Mouse (Mus musculus): Measurements from ENCODE around the gene Oxtr. TPM values are rescaled to one million over a fixed set of nuclear protein-coding genes. Genes with fewer than 3 reads are reported as not detected.

Gene Oxtr
- polyA plus RNA-seq, 1 experiment from 2014 or later = 0.51 TPM

DNA sequence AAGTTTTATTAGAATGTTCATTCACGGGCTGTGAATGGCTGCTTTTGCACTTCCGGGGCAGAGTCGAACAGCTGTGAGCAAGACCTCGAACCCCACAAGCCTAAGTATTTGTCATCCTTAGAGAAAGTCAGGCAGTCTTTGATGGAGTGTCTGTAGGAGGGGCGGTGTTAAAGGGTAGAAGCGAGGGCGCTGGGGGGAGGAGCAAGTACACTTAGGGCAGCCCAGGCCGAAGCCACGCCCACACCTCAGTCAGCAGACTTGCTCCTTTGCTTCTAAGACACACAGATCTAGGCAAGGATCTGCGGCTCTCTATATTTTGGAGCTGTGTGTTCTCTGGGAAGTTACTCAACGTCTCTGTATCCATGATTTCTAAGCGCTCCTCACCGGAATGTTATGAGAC, 9.9 kb downstream of the Oxtr start:
- H3K36me3 ChIP-seq = no peaks in the 10 kb centered on the region
- 56% methylated on average over 13 of the region's 13 CpGs for WGBS
- ATAC-seq (ENCODE audit: low FRiP score) = no peak

DNA sequence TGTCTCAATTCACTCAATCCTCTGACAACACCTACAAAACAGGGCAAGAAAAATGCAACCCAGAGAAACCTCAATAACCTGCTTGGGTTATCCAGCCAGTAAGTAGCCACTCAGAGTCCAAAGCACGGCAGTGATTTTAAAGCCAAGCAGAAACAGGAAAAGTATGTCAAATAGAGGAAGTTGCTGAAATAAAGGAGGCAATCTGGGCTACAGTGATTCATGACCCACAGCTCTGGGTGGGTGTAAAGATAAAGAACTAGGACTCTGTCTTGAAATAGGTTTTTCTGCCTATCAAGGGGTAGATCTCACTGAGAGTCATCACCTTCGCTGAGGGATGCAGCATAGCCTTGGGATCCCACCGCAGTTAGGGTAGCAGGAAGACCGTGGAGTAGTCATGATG, 18.1 kb downstream of the Oxtr start:
- no peak overlapping the region for H3K4me2 ChIP-seq
- no peaks in the 10 kb centered on the region for H3K27me3 ChIP-seq
- H3K4me1 ChIP-seq (replicated peaks) = no peaks in the 10 kb centered on the region
- 0 out of 2 replicates have a peak, but pooled peaks cover 5% of the 10 kb centered on the region for H3K9me3 ChIP-seq
- no peak overlapping the region for H3K9ac ChIP-seq
- H3K27ac ChIP-seq = no peak overlapping the region
- no peak for ATAC-seq (ENCODE audit: low FRiP score)
- no peaks in the 10 kb centered on the region for H3K36me3 ChIP-seq
- no peak overlapping the region for H3K4me3 ChIP-seq
- 92% methylated on average over 4 of the region's 4 CpGs for WGBS

More for the DNA sequence above, 9.9 kb downstream of the Oxtr start:
- H3K27ac ChIP-seq = no peak overlapping the region
- H3K9me3 ChIP-seq = no peaks in the 10 kb centered on the region
- H3K4me3 ChIP-seq = no peak overlapping the region
- H3K27me3 ChIP-seq = peaks cover 14% of the 10 kb centered on the region
- H3K4me1 ChIP-seq (replicated peaks) = no peaks in the 10 kb centered on the region
- no peak overlapping the region for H3K9ac ChIP-seq
- H3K4me2 ChIP-seq = no peak overlapping the region

GRCm38 (mm10) chr6:112466001-112466400, 23.7 kb downstream of the Oxtr start:
- H3K27me3 ChIP-seq = no peaks in the 10 kb centered on the region

GRCm38 (mm10) chr6:112465441-112465840, 24.3 kb downstream of the Oxtr start:
- H3K4me2 ChIP-seq = no peak overlapping the region
- 0 out of 2 replicates have a peak, but pooled peaks cover 5% of the 10 kb centered on the region for H3K9me3 ChIP-seq
- H3K9ac ChIP-seq = no peak overlapping the region
- no peak overlapping the region for H3K27ac ChIP-seq
- H3K4me3 ChIP-seq = no peak overlapping the region
- WGBS = 76% methylated on average over 3 of the region's 3 CpGs
- no peaks in the 10 kb centered on the region for H3K27me3 ChIP-seq
- H3K4me1 ChIP-seq (replicated peaks) = no peaks in the 10 kb centered on the region
- ATAC-seq (ENCODE audit: low FRiP score) = no peak
- H3K36me3 ChIP-seq = no peaks in the 10 kb centered on the region

More at GRCm38 (mm10) chr6:112466001-112466400, 23.7 kb downstream of the Oxtr start:
- H3K4me1 ChIP-seq (replicated peaks) = no peaks in the 10 kb centered on the region
- H3K4me2 ChIP-seq = no peak overlapping the region
- H3K36me3 ChIP-seq = no peaks in the 10 kb centered on the region
- no peak overlapping the region for H3K27ac ChIP-seq
- H3K9me3 ChIP-seq = 0 out of 2 replicates have a peak, but pooled peaks cover 5% of the 10 kb centered on the region
- H3K9ac ChIP-seq = no peak overlapping the region
- H3K4me3 ChIP-seq = no peak overlapping the region
- no peak for ATAC-seq (ENCODE audit: low FRiP score)

- Histone ChIP-seq H3K4me1 (replicated peaks) (no peaks in the 10 kb centered on the region), H3K4me2 (no peak overlapping the region), H3K36me3 (no peaks in the 10 kb centered on the region), H3K9me3 (no peaks in the 10 kb centered on the region), H3K4me3 (no peak overlapping the region), H3K9ac (no peak overlapping the region), H3K27ac (no peak overlapping the region), H3K27me3 (no peaks in the 10 kb centered on the region)
- WGBS = 86% methylated on average over 6 of the region's 6 CpGs
- ATAC-seq (ENCODE audit: low FRiP score) = no peak
Observed at GRCm38 (mm10) chr6:112463331-112463730, 26.4 kb downstream of the Oxtr start.

DNA sequence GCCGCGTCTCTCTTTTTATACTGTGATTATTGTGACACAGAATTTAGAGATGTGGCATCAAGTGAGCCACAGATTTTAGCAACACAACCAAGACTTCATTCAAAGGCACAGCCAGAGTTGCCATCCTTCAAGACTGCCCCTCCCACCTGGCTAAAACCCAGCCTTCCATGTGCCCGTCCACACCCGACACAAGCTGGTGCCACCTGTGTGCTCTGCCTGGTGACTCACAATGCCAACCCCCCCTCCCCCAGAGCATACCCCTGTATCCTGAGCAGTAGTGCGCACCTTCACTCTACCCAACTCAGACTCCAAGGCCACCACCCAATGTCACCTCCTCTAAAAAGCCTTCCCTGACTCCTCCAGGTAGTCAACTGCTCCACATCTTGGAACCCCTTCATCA, 28.3 kb downstream of the Oxtr start:
- no peak overlapping the region for H3K9ac ChIP-seq
- ATAC-seq (ENCODE audit: low FRiP score) = no peak
- no peak overlapping the region for H3K4me3 ChIP-seq
- H3K4me1 ChIP-seq (replicated peaks) = no peaks in the 10 kb centered on the region
- 93% methylated on average over 5 of the region's 5 CpGs for WGBS
- H3K4me2 ChIP-seq = no peak overlapping the region
- no peaks in the 10 kb centered on the region for H3K9me3 ChIP-seq
- no peaks in the 10 kb centered on the region for H3K36me3 ChIP-seq
- no peak overlapping the region for H3K27ac ChIP-seq
- no peaks in the 10 kb centered on the region for H3K27me3 ChIP-seq

DNA sequence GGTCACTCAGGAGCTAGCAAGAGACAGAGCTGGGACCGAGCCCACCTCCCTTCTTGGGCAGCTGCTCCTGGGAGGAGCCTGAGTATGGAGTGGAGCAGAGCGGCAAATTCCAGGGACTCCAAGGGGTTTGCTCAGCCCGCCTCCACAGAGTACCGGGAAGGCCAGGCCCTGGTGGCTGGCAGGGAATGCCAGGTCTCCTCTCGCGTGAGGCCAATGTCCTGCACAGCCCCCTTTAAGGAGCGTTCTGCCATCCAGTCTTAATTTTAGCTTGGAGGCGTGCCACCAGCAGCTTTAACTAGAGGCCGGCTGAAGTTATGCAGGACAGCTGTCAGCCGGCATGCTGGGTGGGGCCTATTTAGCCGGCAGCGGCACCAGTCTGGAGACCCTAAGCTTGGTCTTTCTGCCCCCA, 30.4 kb downstream of the Oxtr start, which contains the start of gene Cav3:
Cav3 (plus strand) TSS at position 165 of the 409 bp plus-strand sequence.
- no peak for ATAC-seq (ENCODE audit: low FRiP score)
- H3K27ac ChIP-seq = no peak within 1 kb of the TSS
- no peaks in the 10 kb centered on the region for H3K27me3 ChIP-seq
- 81% methylated on average over 12 of the region's 12 CpGs for WGBS
- H3K4me3 ChIP-seq = no peak within 1 kb of the TSS
- H3K9me3 ChIP-seq = no peaks in the 10 kb centered on the region
- H3K36me3 ChIP-seq = no peaks in the 10 kb centered on the region
- H3K4me2 ChIP-seq = no peak within 1 kb of the TSS
- no peaks in the 10 kb centered on the region for H3K4me1 ChIP-seq (replicated peaks)
- no peak within 1 kb of the TSS for H3K9ac ChIP-seq

- 85% methylated on average over 3 of the region's 3 CpGs for WGBS
- Histone ChIP-seq H3K27ac (no peak overlapping the region), H3K27me3 (no peaks in the 10 kb centered on the region), H3K4me2 (no peak overlapping the region), H3K4me1 (replicated peaks) (no peaks in the 10 kb centered on the region), H3K4me3 (no peak overlapping the region), H3K9ac (no peak overlapping the region), H3K9me3 (no peaks in the 10 kb centered on the region), H3K36me3 (no peaks in the 10 kb centered on the region)
- ATAC-seq (ENCODE audit: low FRiP score) = no peak
Observed at GRCm38 (mm10) chr6:112445675-112446074, 44.1 kb downstream of the Oxtr start.

DNA sequence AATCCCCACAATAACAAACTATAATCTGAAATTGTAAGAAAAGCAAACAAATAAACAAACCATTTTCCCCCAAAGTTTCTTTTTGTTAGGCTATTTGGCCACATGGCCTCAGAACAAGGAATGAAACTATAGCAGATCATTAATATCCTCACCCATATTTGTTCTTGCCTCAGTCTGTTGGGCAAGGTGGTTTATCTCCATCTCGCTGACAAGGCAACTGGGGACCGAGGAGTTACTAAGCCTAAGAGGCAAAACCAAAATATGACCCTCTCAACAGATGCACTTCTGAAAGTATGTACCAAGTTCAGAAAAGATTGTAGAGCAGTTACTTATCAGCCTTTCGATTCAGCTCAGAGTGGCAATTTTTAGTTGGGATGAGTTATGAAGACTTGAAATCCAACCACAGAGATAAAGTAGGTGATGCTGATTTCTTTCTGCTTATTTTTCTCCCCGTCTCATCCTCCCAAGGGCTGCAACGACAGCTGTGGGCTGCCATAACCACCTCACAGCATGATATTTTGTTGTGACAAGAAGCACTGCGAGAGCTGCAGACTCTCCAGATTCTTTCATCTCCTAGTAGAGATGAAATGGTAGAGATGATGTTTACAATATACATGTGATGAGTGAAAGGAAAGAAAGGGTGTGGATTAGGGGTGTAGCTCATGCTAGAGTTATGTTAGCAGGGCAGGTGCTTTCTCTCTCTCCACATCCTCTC, 63.6 kb downstream of the Oxtr start:
- H3K36me3 ChIP-seq = no peaks in the 10 kb centered on the region
- no peak overlapping the region for H3K9ac ChIP-seq
- ATAC-seq (ENCODE audit: low FRiP score) = no peak
- no peaks in the 10 kb centered on the region for H3K4me1 ChIP-seq (replicated peaks)
- WGBS = 77% methylated on average over 6 of the region's 6 CpGs
- H3K27ac ChIP-seq = no peak overlapping the region
- no peaks in the 10 kb centered on the region for H3K27me3 ChIP-seq
- H3K4me2 ChIP-seq = no peak overlapping the region
- no peaks in the 10 kb centered on the region; the same call in 1 of the 2 replicates for H3K9me3 ChIP-seq
- no peak overlapping the region for H3K4me3 ChIP-seq

DNA sequence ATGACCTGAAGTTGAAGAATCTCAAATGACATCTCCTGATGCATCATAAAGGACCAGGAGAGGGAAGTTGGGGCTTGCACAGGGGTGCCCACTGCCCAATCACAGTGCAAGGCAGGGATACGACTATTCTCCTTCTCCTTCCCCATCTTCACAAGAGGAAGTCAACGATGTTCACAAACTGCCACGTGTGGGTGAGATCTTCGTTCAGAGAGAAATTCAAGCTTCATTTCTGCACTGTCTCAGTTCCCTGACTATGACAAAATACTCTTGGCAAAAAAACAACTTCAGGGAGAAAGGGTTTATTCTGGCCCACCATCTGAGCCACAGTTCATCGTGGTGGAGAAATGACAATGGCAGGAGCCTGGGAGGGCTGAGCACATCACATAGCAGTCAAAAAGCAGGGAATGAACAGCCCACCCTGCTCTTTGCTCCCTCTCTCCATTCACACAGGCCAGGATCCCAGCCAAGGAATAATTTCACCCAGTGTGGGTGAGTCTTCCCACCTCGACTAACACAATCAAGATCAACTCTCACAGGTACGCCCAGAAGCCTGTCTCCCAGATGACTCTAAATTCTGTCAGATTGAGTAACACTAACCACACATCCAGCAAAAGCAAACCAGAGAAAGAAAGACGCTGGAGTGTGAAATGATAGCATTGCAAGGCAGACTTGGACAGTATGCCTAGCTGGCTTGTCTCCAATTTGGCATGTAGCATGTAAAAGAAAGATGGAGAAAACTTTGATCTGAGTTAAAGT, 65.8 kb downstream of the Oxtr start:
- WGBS = 87% methylated on average over 8 of the region's 8 CpGs
- no peak overlapping the region for H3K27ac ChIP-seq

More for the DNA sequence above, 65.8 kb downstream of the Oxtr start:
- ATAC-seq (ENCODE audit: low FRiP score) = no peak
- no peak overlapping the region for H3K4me2 ChIP-seq
- no peaks in the 10 kb centered on the region; the same call in 1 of the 2 replicates for H3K9me3 ChIP-seq
- H3K36me3 ChIP-seq = no peaks in the 10 kb centered on the region
- no peaks in the 10 kb centered on the region for H3K27me3 ChIP-seq
- no peak overlapping the region for H3K9ac ChIP-seq
- no peaks in the 10 kb centered on the region for H3K4me1 ChIP-seq (replicated peaks)
- H3K4me3 ChIP-seq = no peak overlapping the region
